Mouse (Mus musculus) midbrain, embryonic 13.5 days (tissue): Measurements from ENCODE around the gene Gm11565. TPM values are rescaled to one million over a fixed set of nuclear protein-coding genes. Genes with fewer than 3 reads are reported as not detected.
"Not testable (repeated sequence)": the region's sequence is repeated elsewhere in the genome, so short reads cannot be mapped to it uniquely, and the experiment has no call there.

Experiments used
- ATAC-seq: fragments of 200-750 bp; cut with Nextera tagmentation; 2 replicates; pipeline ENCODE4 v1.8.0; 2017; ENCODE audit warnings: mild to moderate bottlenecking, moderate TSS enrichment, moderate library complexity
- H3K27ac ChIP-seq: fragments of 300-500 bp; sonication (generic); 2 replicates; pipeline ENCODE4 v1.5.1; 2015; ENCODE audit warnings: inconsistent platforms, mild to moderate bottlenecking, moderate library complexity
- H3K27me3 ChIP-seq: fragments of 300-500 bp; sonication (generic); 2 replicates; pipeline ENCODE4 v1.6.1; 2015; ENCODE audit warnings: mild to moderate bottlenecking, inconsistent platforms
- H3K36me3 ChIP-seq: fragments of 300-500 bp; sonication (generic); 2 replicates; pipeline ENCODE4 v1.6.1; 2015; ENCODE audit warnings: mild to moderate bottlenecking, inconsistent platforms
- H3K4me1 ChIP-seq: fragments of 300-500 bp; sonication (generic); replicated peaks from 2 replicates; pipeline ENCODE4 v1.6.1; 2015; ENCODE audit warnings: inconsistent platforms
- H3K4me2 ChIP-seq: fragments of 300-500 bp; sonication (generic); replicated peaks from 2 replicates; pipeline ENCODE4 v1.6.1; 2015; ENCODE audit warnings: moderate library complexity, mild to moderate bottlenecking, inconsistent platforms
- H3K4me3 ChIP-seq: fragments of 300-500 bp; sonication (generic); replicated peaks from 2 replicates; pipeline ENCODE4 v1.5.1; 2015; ENCODE audit warnings: mild to moderate bottlenecking, inconsistent platforms
- H3K9ac ChIP-seq: fragments of 300-500 bp; sonication (generic); replicated peaks from 2 replicates; pipeline ENCODE4 v1.6.1; 2015; ENCODE audit warnings: mild to moderate bottlenecking, inconsistent platforms
- H3K9me3 ChIP-seq: fragments of 300-500 bp; sonication (generic); 2 replicates; pipeline ENCODE4 v1.6.1; 2016; ENCODE audit warnings: mild to moderate bottlenecking, inconsistent platforms
- WGBS: fragments of 180-500 bp; shearing (Covaris S2); methylation state at CpG from one replicate; pipeline ENCODE4 v1.1.7; 2015; 5-methylcytosine and 5-hydroxymethylcytosine counted together
- polyA plus RNA-seq: library from polyadenylated mRNA; unstranded; fragments of >200 nt; fragmentation: Nextera tagmentation; extraction: Ambion mirVana; gene quantifications from 2 replicates; pipeline ENCODE4 v1.2.1, GENCODE M21; 2015

Gene Gm11565
- polyA plus RNA-seq, result not detected in 2 replicates

- WGBS, result 88% methylated on average over 3 of the region's 3 CpGs
- no peak within 1 kb of the TSS for H3K9ac ChIP-seq
- H3K4me1 ChIP-seq, result no peaks in the 10 kb centered on the region
- no peak within 1 kb of the TSS for H3K27ac ChIP-seq
- H3K4me2 ChIP-seq, result no peak within 1 kb of the TSS
- H3K9me3 ChIP-seq, result no peaks in the 10 kb centered on the region
- H3K27me3 ChIP-seq, result no peaks in the 10 kb centered on the region
- no peak within 1 kb of the TSS for H3K4me3 ChIP-seq
- H3K36me3 ChIP-seq, result no peaks in the 10 kb centered on the region
- ATAC-seq, result no peak
Measured at GRCm38 (mm10) chr11:99914451-99914850, at the start of gene Gm11565. Gene Gm11565 (plus strand): TSS chr11:99914751.

- not testable (repeated sequence) for H3K9me3 ChIP-seq, H3K4me2 ChIP-seq, H3K4me3 ChIP-seq, ATAC-seq, H3K4me1 ChIP-seq, H3K27me3 ChIP-seq, H3K27ac ChIP-seq, H3K9ac ChIP-seq, H3K36me3 ChIP-seq
- 90% methylated on average over 1 of the region's 1 CpGs for WGBS
Measured at GRCm38 (mm10) chr11:99873089-99873488, 41.5 kb upstream of the Gm11565 start, which contains the start of gene Krtap9-1. Gene Krtap9-1 (plus strand): TSS chr11:99873389.

GRCm38 (mm10) chr11:99878887-99879286 lies 35.7 kb upstream of the Gm11565 start, which contains the start of gene Gm11567:
Gene Gm11567 (plus strand): TSS chr11:99879187.
- H3K4me3 ChIP-seq, H3K9ac ChIP-seq, H3K27ac ChIP-seq, H3K36me3 ChIP-seq, H3K4me1 ChIP-seq, H3K9me3 ChIP-seq, H3K4me2 ChIP-seq, H3K27me3 ChIP-seq, ATAC-seq: not testable (repeated sequence)
- 51% methylated on average over 1 of the region's 1 CpGs for WGBS

DNA sequence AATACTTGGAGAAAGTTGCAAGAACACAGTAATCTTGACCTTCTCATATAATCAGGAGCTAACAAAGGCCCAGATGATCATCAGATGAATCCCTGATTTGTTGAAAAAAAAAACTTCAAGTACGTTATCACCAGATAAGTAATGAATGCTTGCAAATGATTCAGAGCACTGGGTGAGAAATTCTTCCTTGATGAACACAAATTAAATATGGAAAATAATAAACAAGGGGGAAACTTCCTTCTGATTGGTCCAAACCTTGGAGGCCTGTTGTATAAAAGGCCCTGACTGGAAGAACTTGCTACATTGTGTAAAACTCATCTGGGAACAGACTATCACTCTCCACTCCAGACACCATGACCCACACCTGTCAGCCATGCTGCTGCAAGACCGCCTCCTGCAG lies 6.9 kb upstream of the Gm11565 start, which contains the start of gene Krtap31-1:
TSS of gene Krtap31-1 (plus strand) at position 301 of the 400 bp plus-strand sequence.
- 87% methylated on average over 2 of the region's 2 CpGs for WGBS
- Histone ChIP-seq H3K4me1 (no peaks in the 10 kb centered on the region), H3K9ac (no peak within 1 kb of the TSS), H3K27ac (no peak within 1 kb of the TSS), H3K9me3 (no peaks in the 10 kb centered on the region), H3K4me3 (no peak within 1 kb of the TSS), H3K4me2 (no peak within 1 kb of the TSS), H3K36me3 (no peaks in the 10 kb centered on the region), H3K27me3 (no peaks in the 10 kb centered on the region)
- no peak for ATAC-seq

- 93% methylated on average over 1 of the region's 1 CpGs for WGBS
Measured at GRCm38 (mm10) chr11:99935991-99936390, 21.4 kb downstream of the Gm11565 start, which contains the start of gene Krtap31-2. Gene Krtap31-2 (plus strand): TSS chr11:99936291.

DNA sequence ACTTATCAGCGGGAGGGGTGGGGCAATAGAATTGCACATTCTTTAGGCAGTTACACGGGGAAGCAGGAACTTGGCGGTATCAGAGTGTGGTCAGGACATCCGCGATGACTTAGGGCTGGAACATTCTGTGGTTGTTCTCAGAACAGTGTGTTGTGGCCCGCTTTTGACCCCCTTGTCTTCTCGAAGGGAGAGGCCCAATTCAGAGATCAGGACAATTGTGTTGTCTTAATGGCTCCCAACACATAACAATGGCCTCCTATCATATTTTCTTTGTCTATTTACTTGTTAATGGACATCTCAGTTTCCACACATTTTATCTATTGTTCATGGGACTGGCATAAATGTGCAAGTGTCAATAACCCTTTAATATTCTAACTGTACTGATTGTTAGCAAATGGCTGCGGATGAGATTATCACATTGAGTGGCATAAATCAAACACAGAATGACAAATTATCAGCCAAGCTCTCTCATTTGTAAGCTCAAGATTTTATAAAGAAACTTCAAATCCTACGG lies 23.3 kb downstream of the Gm11565 start:
- WGBS, result 91% methylated on average over 9 of the region's 9 CpGs
- no peak overlapping the region for H3K4me3 ChIP-seq
- no peak overlapping the region for H3K9ac ChIP-seq
- no peaks in the 10 kb centered on the region for H3K4me1 ChIP-seq
- H3K36me3 ChIP-seq, result no peaks in the 10 kb centered on the region
- no peaks in the 10 kb centered on the region for H3K27me3 ChIP-seq
- no peak overlapping the region for H3K27ac ChIP-seq
- H3K4me2 ChIP-seq, result no peak overlapping the region
- H3K9me3 ChIP-seq, result no peaks in the 10 kb centered on the region
- no peak for ATAC-seq

More at GRCm38 (mm10) chr11:99935991-99936390, 21.4 kb downstream of the Gm11565 start, which contains the start of gene Krtap31-2:
- H3K9ac ChIP-seq, result no peak within 1 kb of the TSS
- no peaks in the 10 kb centered on the region for H3K36me3 ChIP-seq
- H3K4me2 ChIP-seq, result no peak within 1 kb of the TSS
- no peaks in the 10 kb centered on the region for H3K27me3 ChIP-seq
- H3K27ac ChIP-seq, result no peak within 1 kb of the TSS
- H3K9me3 ChIP-seq, result no peaks in the 10 kb centered on the region
- no peak for ATAC-seq
- H3K4me3 ChIP-seq, result no peak within 1 kb of the TSS
- no peaks in the 10 kb centered on the region for H3K4me1 ChIP-seq

- no peak for ATAC-seq
- H3K4me1 ChIP-seq, result no peaks in the 10 kb centered on the region
- no peaks in the 10 kb centered on the region for H3K9me3 ChIP-seq
- no peaks in the 10 kb centered on the region for H3K27me3 ChIP-seq
- 88% methylated on average over 2 of the region's 2 CpGs for WGBS
- no peak within 1 kb of the TSS for H3K27ac ChIP-seq
- H3K9ac ChIP-seq, result no peak within 1 kb of the TSS
- no peak within 1 kb of the TSS for H3K4me2 ChIP-seq
- no peak within 1 kb of the TSS for H3K4me3 ChIP-seq
- H3K36me3 ChIP-seq, result no peaks in the 10 kb centered on the region
Measured at GRCm38 (mm10) chr11:99948175-99948574, 33.6 kb downstream of the Gm11565 start, which contains the start of gene Krtap9-5. Gene Krtap9-5 (plus strand): TSS chr11:99948475.

DNA sequence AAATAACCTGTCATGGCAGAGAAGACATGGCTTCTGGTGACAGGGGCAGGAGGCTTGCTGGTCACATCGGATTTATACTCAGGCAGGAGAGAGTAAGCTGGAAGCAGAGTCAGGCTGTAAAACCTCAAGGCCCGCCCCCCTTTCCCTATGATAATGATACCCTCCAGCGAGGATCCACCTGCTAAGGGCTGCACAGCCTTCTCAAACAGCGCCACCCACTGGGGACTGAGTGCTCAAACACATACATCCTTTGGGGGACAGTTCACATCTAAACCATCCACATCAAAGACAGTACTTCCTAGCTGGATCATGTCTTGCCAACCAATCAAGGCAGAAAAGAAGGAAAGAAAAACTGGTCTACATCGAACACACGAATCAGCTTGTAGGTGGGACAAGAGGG lies 49.7 kb downstream of the Gm11565 start:
- ATAC-seq, result no peak
- H3K4me2 ChIP-seq, result no peak overlapping the region
- H3K36me3 ChIP-seq, result no peaks in the 10 kb centered on the region
- H3K27me3 ChIP-seq, result no peaks in the 10 kb centered on the region
- no peak overlapping the region for H3K9ac ChIP-seq
- H3K4me1 ChIP-seq, result no peaks in the 10 kb centered on the region
- no peak overlapping the region for H3K27ac ChIP-seq
- 59% methylated on average over 6 of the region's 6 CpGs for WGBS
- H3K4me3 ChIP-seq, result no peak overlapping the region
- H3K9me3 ChIP-seq, result no peaks in the 10 kb centered on the region

Other genes starting within 250 kb of the Gm11565 start
- not detected in 2 replicates for gene Krtap4-6, start 248.8 kb upstream of the Gm11565 start, polyA plus RNA-seq
- gene Gm14190, start 224.0 kb upstream of the Gm11565 start, polyA plus RNA-seq, result not detected in 2 replicates
- not detected in 2 replicates for gene Gm14180, start 180.5 kb upstream of the Gm11565 start, polyA plus RNA-seq
- not detected in 2 replicates for gene Gm11595, start 141.8 kb upstream of the Gm11565 start, polyA plus RNA-seq
- gene Krtap4-8, start 134.0 kb upstream of the Gm11565 start, polyA plus RNA-seq, result not detected in 2 replicates
- gene Krtap4-9, start 129.6 kb upstream of the Gm11565 start, polyA plus RNA-seq, result not detected in 2 replicates
- gene Gm11596, start 121.3 kb upstream of the Gm11565 start, polyA plus RNA-seq, result not detected in 2 replicates
- gene Gm11569, start 115.8 kb upstream of the Gm11565 start, polyA plus RNA-seq, result not detected in 2 replicates
- gene Gm11554, start 110.3 kb upstream of the Gm11565 start, polyA plus RNA-seq, result not detected in 2 replicates
- not detected in 2 replicates for gene Krtap4-13, start 104.9 kb upstream of the Gm11565 start, polyA plus RNA-seq
- not detected in 2 replicates for gene Gm11564, start 99.1 kb upstream of the Gm11565 start, polyA plus RNA-seq
- gene 2300003K06Rik, start 76.7 kb upstream of the Gm11565 start, polyA plus RNA-seq, result not detected in 2 replicates
- not detected in 2 replicates for gene Krtap4-16, start 63.1 kb upstream of the Gm11565 start, polyA plus RNA-seq
- gene Gm11568, start 56.8 kb upstream of the Gm11565 start, polyA plus RNA-seq, result not detected in 2 replicates
- not detected in 2 replicates for gene Gm11559, start 50.3 kb upstream of the Gm11565 start, polyA plus RNA-seq
- not detected in 2 replicates for gene Krtap9-1, start 41.4 kb upstream of the Gm11565 start, polyA plus RNA-seq
- not detected in 2 replicates for gene Gm11567, start 35.6 kb upstream of the Gm11565 start, polyA plus RNA-seq
- not detected in 2 replicates for gene Krtap31-1, start 6.8 kb upstream of the Gm11565 start, polyA plus RNA-seq
- gene Krtap31-2, start 21.5 kb downstream of the Gm11565 start, polyA plus RNA-seq, result not detected in 2 replicates
- not detected in 2 replicates for gene Krtap9-5, start 33.7 kb downstream of the Gm11565 start, polyA plus RNA-seq
- not detected in 2 replicates for gene Krtap29-1, start 64.3 kb downstream of the Gm11565 start, polyA plus RNA-seq
- not detected in 2 replicates for gene Krtap16-1, start 71.8 kb downstream of the Gm11565 start, polyA plus RNA-seq
- gene Krtap17-1, start 79.2 kb downstream of the Gm11565 start, polyA plus RNA-seq, result 0.28 and 0.37 TPM in 2 replicates
- not detected in 2 replicates for gene Krt33a, start 101.5 kb downstream of the Gm11565 start, polyA plus RNA-seq
- not detected in 2 replicates for gene Krt33b, start 115.1 kb downstream of the Gm11565 start, polyA plus RNA-seq
- gene Krt34, start 126.8 kb downstream of the Gm11565 start, polyA plus RNA-seq, result not detected in 2 replicates
- not detected in 2 replicates for gene Krt31, start 135.8 kb downstream of the Gm11565 start, polyA plus RNA-seq
- gene Krt32, start 173.5 kb downstream of the Gm11565 start, polyA plus RNA-seq, result not detected in 2 replicates
- not detected in 2 replicates for gene Krt35, start 181.5 kb downstream of the Gm11565 start, polyA plus RNA-seq
- gene Krt36, start 190.9 kb downstream of the Gm11565 start, polyA plus RNA-seq, result not detected in 2 replicates
- 0.22 TPM in 1 of 2 replicates, not detected in the other for gene Krt13, start 206.8 kb downstream of the Gm11565 start, polyA plus RNA-seq
- 0.41 and 0.98 TPM in 2 replicates for gene Krt15, start 221.2 kb downstream of the Gm11565 start, polyA plus RNA-seq
- gene Krt19, start 233.9 kb downstream of the Gm11565 start, polyA plus RNA-seq, result 0.86 and 1.4 TPM in 2 replicates